Mouse (Mus musculus): Measurements from ENCODE around the gene Hpd. TPM values are rescaled to one million over a fixed set of nuclear protein-coding genes. Genes with fewer than 3 reads are reported as not detected.
A peak's percentile ranks its signal among the peaks of the same experiment; 100 is the strongest.

The Hpd gene
- polyA plus RNA-seq, 1 experiment from 2014 or later, result not detected

DNA sequence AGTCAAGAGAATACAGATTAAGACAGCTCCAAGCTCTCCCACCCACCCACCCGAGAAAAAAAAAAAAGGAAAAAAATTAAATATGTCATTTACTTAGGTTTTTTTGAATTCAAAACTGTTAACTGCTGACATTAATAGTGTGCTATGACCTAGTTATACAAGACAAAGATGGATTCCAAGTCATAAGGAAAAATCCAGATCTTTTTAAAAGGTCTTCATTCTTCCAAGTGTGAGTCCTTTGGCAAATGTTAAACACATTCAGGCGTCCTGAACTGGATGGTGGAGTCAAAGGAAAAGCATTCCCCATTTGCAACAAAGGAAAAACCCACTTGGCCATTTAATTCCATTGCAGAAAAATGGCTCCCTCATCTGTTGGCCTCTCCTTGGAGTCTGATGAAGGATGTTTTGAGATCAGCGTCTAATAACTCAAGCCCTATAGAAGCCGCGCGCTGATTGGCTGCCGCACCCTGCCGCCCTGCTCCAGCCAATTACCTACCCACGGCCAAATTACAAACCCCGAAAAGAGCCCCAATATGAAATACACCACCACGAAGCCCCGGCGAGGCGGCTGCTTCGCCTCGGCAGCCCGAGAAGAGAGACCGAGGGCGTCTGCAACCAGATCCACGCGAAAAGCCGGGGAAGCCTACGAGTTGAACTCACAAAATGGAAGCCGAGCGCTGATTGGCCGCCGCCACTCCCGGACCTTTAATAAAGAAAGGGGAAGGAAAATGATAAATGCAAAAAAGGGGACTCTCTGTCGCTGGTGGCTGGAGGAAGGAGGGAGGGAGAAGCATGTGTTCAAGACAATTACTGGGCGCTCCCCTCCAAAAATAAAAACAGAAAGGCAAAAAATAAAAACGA lies 41.6 kb downstream of the Hpd start:
- no peaks in the 10 kb centered on the region for H3K27me3 ChIP-seq (replicated peaks; ENCODE audit: insufficient read depth, low read length)
- H3K4me1 ChIP-seq (ENCODE audit: insufficient read depth, low read depth, low read length), result peaks cover 29% of the 10 kb centered on the region
- H3K27ac ChIP-seq (ENCODE audit: low read length), result peak overlapping the region; percentile 100
- no peaks in the 10 kb centered on the region for H3K36me3 ChIP-seq (ENCODE audit: insufficient read depth, low read length)
- peak; percentile 44 for ATAC-seq
- peak overlapping the region; percentile 99 for H3K4me2 ChIP-seq (replicated peaks; ENCODE audit: low read depth, low read length)
- peak overlapping the region; percentile 96 for H3K9ac ChIP-seq (replicated peaks; ENCODE audit: low read depth)
- WGBS, result under 1% methylated on average over 31 of the region's 31 CpGs
- H3K9me3 ChIP-seq (ENCODE audit: low read length), result no peaks in the 10 kb centered on the region
- DNase-seq (ENCODE audit: low spot score), result peak; percentile 96
- peak overlapping the region; percentile 91 for H3K4me3 ChIP-seq (ENCODE audit: low read depth, low read length)
- TF ChIP-seq CTCF (IDR thresholded peaks at IDR 0.05) (peak; percentile 19; the same call in 1 of the 2 replicates), EP300 (IDR thresholded peaks at IDR 0.05) (peak; percentile 71)

- H3K4me2 ChIP-seq (replicated peaks; ENCODE audit: low read depth, low read length), result peak overlapping the region; percentile 99
- ATAC-seq (no peak), DNase-seq (ENCODE audit: low spot score) (peak; percentile 38)
- H3K4me3 ChIP-seq (ENCODE audit: low read depth, low read length), result peak overlapping the region; percentile 91
- no peaks in the 10 kb centered on the region for H3K36me3 ChIP-seq (ENCODE audit: insufficient read depth, low read length)
- peaks cover 36% of the 10 kb centered on the region for H3K4me1 ChIP-seq (ENCODE audit: insufficient read depth, low read depth, low read length)
- H3K9me3 ChIP-seq (ENCODE audit: low read length), result no peaks in the 10 kb centered on the region
- peak overlapping the region; percentile 99 for H3K9ac ChIP-seq (replicated peaks; ENCODE audit: low read depth)
- 1% methylated on average over 28 of the region's 28 CpGs for WGBS
- peak overlapping the region; percentile 100 for H3K27ac ChIP-seq (ENCODE audit: low read length)
- TF ChIP-seq CTCF (IDR thresholded peaks at IDR 0.05) (no peak), EP300 (IDR thresholded peaks at IDR 0.05) (no peak)
- H3K27me3 ChIP-seq (replicated peaks; ENCODE audit: insufficient read depth, low read length), result no peaks in the 10 kb centered on the region
Measured at GRCm38 (mm10) chr5:123139722-123140627, 42.6 kb downstream of the Hpd start.

DNA sequence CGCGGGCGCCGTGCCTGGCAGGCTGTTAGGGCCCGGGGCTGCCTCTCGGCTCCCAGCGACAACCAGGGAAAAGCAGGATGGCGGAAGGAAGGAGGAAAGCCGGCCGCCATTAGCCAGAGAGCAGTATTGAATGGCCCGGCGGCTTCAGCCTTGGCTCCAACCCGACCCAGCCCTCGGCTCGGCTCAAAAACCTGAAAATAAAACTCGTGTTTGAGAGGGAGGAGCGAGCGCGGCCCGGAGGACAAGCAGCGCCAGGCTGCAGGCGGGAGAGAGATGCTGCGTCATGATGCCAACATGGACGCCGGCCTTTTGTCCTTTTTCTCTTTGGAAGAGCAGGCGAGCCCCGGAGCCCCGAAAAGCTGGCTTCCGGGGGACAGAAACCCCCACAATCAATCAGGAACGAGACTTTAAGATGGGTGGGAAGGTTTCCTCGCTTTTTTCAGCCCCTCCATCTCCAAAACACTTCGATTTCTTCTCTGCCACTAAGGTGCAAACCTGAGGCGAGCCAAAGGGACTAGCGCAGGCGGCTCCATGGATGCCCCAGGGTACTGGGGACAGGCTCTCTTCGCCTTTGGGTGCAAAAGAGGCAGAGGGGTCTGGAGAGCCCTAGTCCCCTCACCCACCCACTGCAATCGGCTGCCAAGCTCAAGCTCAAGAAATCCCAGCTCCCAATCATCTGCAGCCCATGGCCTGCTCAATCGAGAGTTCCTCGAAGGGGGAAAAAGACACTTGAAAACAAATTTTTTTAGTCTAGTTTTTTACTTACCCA lies 43.4 kb downstream of the Hpd start:
- TF ChIP-seq EP300 (IDR thresholded peaks at IDR 0.05) (peak; percentile 33; the same call in 1 of the 2 replicates), CTCF (IDR thresholded peaks at IDR 0.05) (no peak)
- 1% methylated on average over 39 of the region's 39 CpGs for WGBS
- Histone ChIP-seq H3K4me3 (ENCODE audit: low read depth, low read length) (peak overlapping the region; percentile 91), H3K27ac (ENCODE audit: low read length) (peak overlapping the region; percentile 100), H3K4me1 (ENCODE audit: insufficient read depth, low read depth, low read length) (peaks cover 39% of the 10 kb centered on the region), H3K4me2 (replicated peaks; ENCODE audit: low read depth, low read length) (peak overlapping the region; percentile 99), H3K36me3 (ENCODE audit: insufficient read depth, low read length) (no peaks in the 10 kb centered on the region), H3K9ac (replicated peaks; ENCODE audit: low read depth) (peak overlapping the region; percentile 99), H3K9me3 (ENCODE audit: low read length) (no peaks in the 10 kb centered on the region), H3K27me3 (replicated peaks; ENCODE audit: insufficient read depth, low read length) (no peaks in the 10 kb centered on the region)
- peak; percentile 93 for DNase-seq (ENCODE audit: low spot score)
- peak; percentile 4; the same call in 1 of the 2 replicates for ATAC-seq

DNA sequence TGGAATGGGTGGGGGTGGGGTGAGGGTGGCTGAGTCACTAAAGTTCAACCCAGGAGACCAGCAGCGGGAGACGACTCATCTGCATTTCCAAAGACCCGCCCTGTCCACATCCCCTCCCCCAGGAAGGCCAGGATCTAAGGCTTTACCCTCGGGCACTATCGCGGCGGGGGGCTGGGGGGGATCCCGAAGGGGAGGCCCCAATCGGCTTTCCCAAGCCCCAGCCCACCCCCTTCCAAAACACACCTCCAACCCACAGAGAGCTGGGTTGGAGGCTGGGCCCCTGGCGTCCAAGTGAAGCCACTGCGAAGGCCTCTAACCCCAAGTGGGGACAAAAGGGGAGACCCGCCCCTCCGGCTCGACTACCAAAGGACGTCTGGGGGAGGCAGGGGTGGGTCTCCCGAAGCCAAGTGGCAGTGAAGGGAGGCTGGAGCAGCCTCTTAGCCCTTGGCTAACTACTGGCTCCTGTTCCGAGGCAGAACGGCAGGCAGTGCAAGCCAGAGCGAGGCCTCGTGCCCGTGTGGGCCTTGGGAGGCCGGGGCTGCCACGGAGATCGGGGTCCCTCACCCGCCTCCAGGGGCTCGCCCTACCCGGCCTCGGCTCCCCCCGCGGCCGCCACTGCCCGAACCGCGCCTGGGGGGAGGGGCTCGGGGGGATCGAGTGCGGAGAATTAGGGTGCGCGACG lies 44.2 kb downstream of the Hpd start:
- Histone ChIP-seq H3K9ac (replicated peaks; ENCODE audit: low read depth) (peak overlapping the region; percentile 99), H3K9me3 (ENCODE audit: low read length) (no peaks in the 10 kb centered on the region), H3K27me3 (replicated peaks; ENCODE audit: insufficient read depth, low read length) (no peaks in the 10 kb centered on the region), H3K4me2 (replicated peaks; ENCODE audit: low read depth, low read length) (peak overlapping the region; percentile 99), H3K4me1 (ENCODE audit: insufficient read depth, low read depth, low read length) (peaks cover 39% of the 10 kb centered on the region), H3K4me3 (ENCODE audit: low read depth, low read length) (peak overlapping the region; percentile 91), H3K36me3 (ENCODE audit: insufficient read depth, low read length) (no peaks in the 10 kb centered on the region), H3K27ac (ENCODE audit: low read length) (peak overlapping the region; percentile 100)
- DNase-seq (ENCODE audit: low spot score), result peak; percentile 93
- TF ChIP-seq CTCF (IDR thresholded peaks at IDR 0.05) (peak; percentile 48), EP300 (IDR thresholded peaks at IDR 0.05) (no peak)
- peak; percentile 46 for ATAC-seq
- WGBS, result under 1% methylated on average over 26 of the region's 40 CpGs

DNA sequence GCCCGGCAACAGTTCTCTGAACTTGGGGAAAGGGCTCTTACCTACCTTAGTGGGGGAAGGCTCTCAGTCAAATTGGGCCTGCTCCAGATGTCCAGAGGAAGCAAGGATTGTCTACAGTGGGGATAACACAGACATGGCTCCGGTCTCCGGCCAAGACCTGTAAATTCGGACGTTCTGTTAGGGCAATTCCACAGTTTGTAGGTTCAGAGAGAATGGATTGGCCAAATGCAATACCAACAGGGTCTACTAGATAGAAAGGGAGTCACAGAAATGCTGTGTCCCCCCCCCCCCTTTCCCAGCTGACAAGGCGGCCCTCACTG lies 44.7 kb downstream of the Hpd start:
- H3K4me3 ChIP-seq (ENCODE audit: low read depth, low read length), result peak overlapping the region; percentile 91
- H3K27ac ChIP-seq (ENCODE audit: low read length), result peak overlapping the region; percentile 100
- H3K9ac ChIP-seq (replicated peaks; ENCODE audit: low read depth), result peak overlapping the region; percentile 99; the same call in 1 of the 2 replicates
- 3% methylated on average over 5 of the region's 6 CpGs for WGBS
- peak overlapping the region; percentile 99 for H3K4me2 ChIP-seq (replicated peaks; ENCODE audit: low read depth, low read length)
- H3K9me3 ChIP-seq (ENCODE audit: low read length), result no peaks in the 10 kb centered on the region
- H3K27me3 ChIP-seq (replicated peaks; ENCODE audit: insufficient read depth, low read length), result no peaks in the 10 kb centered on the region
- TF ChIP-seq CTCF (IDR thresholded peaks at IDR 0.05) (no peak), EP300 (IDR thresholded peaks at IDR 0.05) (no peak; the same call in 1 of the 2 replicates)
- DNase-seq (ENCODE audit: low spot score), result no peak
- no peaks in the 10 kb centered on the region for H3K36me3 ChIP-seq (ENCODE audit: insufficient read depth, low read length)
- H3K4me1 ChIP-seq (ENCODE audit: insufficient read depth, low read depth, low read length), result peaks cover 42% of the 10 kb centered on the region
- ATAC-seq, result no peak

All from lung, postnatal 0 days (tissue).